Mouse (Mus musculus) liver, embryonic 11.5 days (tissue): ENCODE results near the gene Pprc1. TPM values are rescaled to one million over a fixed set of nuclear protein-coding genes. Genes with fewer than 3 reads are reported as not detected.

Experiments
- ATAC-seq: fragments of 200-750 bp; cut with Nextera tagmentation; replicated peaks from 2 replicates; pipeline ENCODE4 v1.8.0; 2017; ENCODE audit warnings: moderate number of reproducible peaks, mild to moderate bottlenecking, moderate TSS enrichment, moderate library complexity; ENCODE audit not compliant: low FRiP score
- DNase-seq: peaks from one replicate; pipeline ENCODE4 v3.0.0-alpha.2; 2017; ENCODE audit warnings: low spot score
- H3K27ac ChIP-seq: fragments of 300-500 bp; sonication (generic); 2 replicates; pipeline ENCODE4 v1.5.1; 2014; ENCODE audit warnings: mild to moderate bottlenecking, low read depth, low read length, control low read depth
- H3K27me3 ChIP-seq: fragments of 300-500 bp; sonication (generic); replicated peaks from 2 replicates; pipeline ENCODE4 v1.6.1; 2014; ENCODE audit warnings: low read length, mixed read lengths; ENCODE audit not compliant: control insufficient read depth, insufficient read depth
- H3K36me3 ChIP-seq: fragments of 300-500 bp; sonication (generic); 2 replicates; pipeline ENCODE4 v1.6.1; 2014; ENCODE audit warnings: mild to moderate bottlenecking, low read length, moderate library complexity, mixed read lengths; ENCODE audit not compliant: control insufficient read depth, insufficient read depth
- H3K4me1 ChIP-seq: fragments of 300-500 bp; sonication (generic); replicated peaks from 2 replicates; pipeline ENCODE4 v1.6.1; 2014; ENCODE audit warnings: low read length, mixed read lengths; ENCODE audit not compliant: control insufficient read depth, insufficient read depth
- H3K4me2 ChIP-seq: fragments of 300-500 bp; sonication (generic); 2 replicates; pipeline ENCODE4 v1.6.1; 2014; ENCODE audit warnings: mild to moderate bottlenecking, control low read depth, moderate library complexity
- H3K4me3 ChIP-seq: fragments of 300-500 bp; sonication (generic); 2 replicates; pipeline ENCODE4 v1.5.1; 2014; ENCODE audit warnings: low read depth, low read length, control low read depth
- H3K9ac ChIP-seq: fragments of 300-500 bp; sonication (generic); 2 replicates; pipeline ENCODE4 v1.6.1; 2014; ENCODE audit warnings: low read depth, low read length, control low read depth
- H3K9me3 ChIP-seq: fragments of 300-500 bp; sonication (generic); 2 replicates; pipeline ENCODE4 v1.6.1; 2016; ENCODE audit warnings: low read length, inconsistent platforms, mixed read lengths; ENCODE audit not compliant: control insufficient read depth
- WGBS: fragments of 180-500 bp; shearing (Covaris S2); extraction: QIAGEN DNeasy Blood & Tissue Kit; methylation state at CpG from one replicate; pipeline ENCODE4 v1.1.7; 2014; 5-methylcytosine and 5-hydroxymethylcytosine counted together
- polyA plus RNA-seq: library from polyadenylated mRNA; unstranded; fragments of >200 nt; fragmentation: Nextera tagmentation; extraction: Ambion mirVana; gene quantifications from 2 replicates; pipeline ENCODE4 v1.2.1, GENCODE M21; 2014

Gene Pprc1
- polyA plus RNA-seq, 1 experiment from 2014 or later, result 73.2 TPM

GRCm38 (mm10) chr19:46044993-46045695 is 458 bp downstream of the Pprc1 start, which contains the start of gene Ldb1:
Ldb1 (minus strand) TSS chr19:46045214.
- Histone ChIP-seq H3K27me3 (no peaks in the 10 kb centered on the region), H3K27ac (peak within 1 kb of the TSS; percentile 85), H3K4me3 (peak within 1 kb of the TSS; percentile 97), H3K4me1 (peaks cover 62% of the 10 kb centered on the region), H3K36me3 (no peaks in the 10 kb centered on the region), H3K4me2 (peak within 1 kb of the TSS; percentile 92), H3K9ac (peak within 1 kb of the TSS; percentile 96), H3K9me3 (no peaks in the 10 kb centered on the region)
- WGBS, result under 1% methylated on average over 82 of the region's 84 CpGs
- peak; percentile 72 for ATAC-seq
- peak; percentile 86 for DNase-seq

GRCm38 (mm10) chr19:46045696-46046311 is 1.1 kb downstream of the Pprc1 start:
- Histone ChIP-seq H3K4me3 (peak overlapping the region; percentile 97), H3K9ac (peak overlapping the region; percentile 96), H3K4me1 (peaks cover 56% of the 10 kb centered on the region), H3K27me3 (no peaks in the 10 kb centered on the region), H3K4me2 (peak overlapping the region; percentile 92), H3K9me3 (no peaks in the 10 kb centered on the region), H3K36me3 (no peaks in the 10 kb centered on the region), H3K27ac (peak overlapping the region; percentile 85)
- WGBS, result 2% methylated on average over 7 of the region's 7 CpGs
- DNase-seq (no peak), ATAC-seq (peak; percentile 32)

DNA sequence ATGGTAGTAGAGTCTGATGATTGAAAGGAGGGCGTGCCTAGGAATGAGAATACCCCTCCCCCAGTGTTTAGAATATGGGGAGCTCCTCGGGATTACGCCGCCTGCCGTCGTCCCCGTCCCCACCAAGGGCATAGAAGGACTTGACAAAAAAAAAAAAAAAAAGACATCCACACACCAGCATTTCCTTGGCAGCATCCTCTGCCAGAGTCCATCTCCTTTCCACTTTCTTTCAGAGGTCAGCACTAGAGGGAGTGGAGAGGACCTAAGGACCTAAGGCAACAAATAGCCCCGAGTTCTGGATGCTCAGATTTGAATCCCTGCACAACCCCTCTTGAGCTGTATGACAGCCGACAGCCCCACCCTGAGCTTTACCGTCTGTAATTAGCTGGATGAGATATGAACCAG is 1.9 kb downstream of the Pprc1 start:
- Histone ChIP-seq H3K27me3 (no peaks in the 10 kb centered on the region), H3K9me3 (no peaks in the 10 kb centered on the region), H3K4me2 (peak overlapping the region; percentile 92), H3K9ac (no peak overlapping the region), H3K27ac (peak overlapping the region; percentile 85), H3K4me3 (peak overlapping the region; percentile 97; the same call in 1 of the 2 replicates), H3K4me1 (peaks cover 48% of the 10 kb centered on the region), H3K36me3 (no peaks in the 10 kb centered on the region)
- no peak for DNase-seq
- 6% methylated on average over 10 of the region's 10 CpGs for WGBS
- no peak for ATAC-seq

DNA sequence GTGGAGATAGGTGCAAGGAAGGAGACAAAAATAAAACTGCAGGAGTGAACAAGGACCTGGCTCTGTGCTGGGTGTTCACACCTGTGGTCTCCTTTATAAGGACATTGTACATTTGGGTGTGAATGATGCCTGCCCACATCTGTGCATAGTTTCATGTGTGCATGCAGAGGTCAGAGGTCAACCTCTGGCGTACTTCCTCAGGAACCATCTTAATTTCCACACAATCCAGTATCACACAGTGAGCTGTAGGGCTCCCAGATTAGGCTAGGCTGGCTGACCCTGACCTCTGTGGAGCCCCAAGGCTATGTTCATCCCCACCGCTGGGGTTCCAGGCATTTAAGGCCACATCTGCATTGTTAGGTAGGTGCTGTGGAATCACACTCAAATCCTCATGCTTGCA is 2.7 kb downstream of the Pprc1 start:
- Histone ChIP-seq H3K4me2 (no peak overlapping the region), H3K27ac (no peak overlapping the region), H3K9me3 (no peaks in the 10 kb centered on the region), H3K27me3 (no peaks in the 10 kb centered on the region), H3K36me3 (no peaks in the 10 kb centered on the region), H3K4me3 (no peak overlapping the region), H3K4me1 (peaks cover 40% of the 10 kb centered on the region), H3K9ac (no peak overlapping the region)
- DNase-seq (no peak), ATAC-seq (no peak)
- 66% methylated on average over 2 of the region's 2 CpGs for WGBS

DNA sequence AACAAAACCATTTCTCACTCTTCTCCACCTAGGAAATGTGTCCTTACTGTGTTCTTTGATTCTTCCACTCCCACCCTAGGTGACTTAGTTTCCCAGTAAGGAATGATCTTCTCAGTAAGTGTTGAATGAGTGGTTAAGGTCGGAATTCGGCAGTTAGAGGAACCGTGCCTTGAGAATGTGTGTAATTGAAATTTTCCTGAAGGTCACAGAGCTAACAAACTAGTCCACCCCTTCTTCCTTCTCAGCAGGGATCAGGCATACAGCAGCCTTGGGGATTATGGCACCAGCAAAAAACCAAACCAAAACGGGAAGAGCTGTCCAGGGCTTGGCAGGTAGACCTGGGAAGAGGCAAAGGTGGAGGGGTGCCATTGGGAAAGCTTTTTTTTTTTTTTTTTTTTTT is 4.4 kb downstream of the Pprc1 start:
- DNase-seq (no peak), ATAC-seq (no peak)
- no peak overlapping the region for H3K9ac ChIP-seq
- 75% methylated on average over 4 of the region's 4 CpGs for WGBS
- no peak overlapping the region for H3K4me2 ChIP-seq
- H3K27me3 ChIP-seq, result no peaks in the 10 kb centered on the region
- H3K27ac ChIP-seq, result no peak overlapping the region
- peaks cover 24% of the 10 kb centered on the region for H3K4me1 ChIP-seq
- H3K9me3 ChIP-seq, result no peaks in the 10 kb centered on the region
- H3K4me3 ChIP-seq, result no peak overlapping the region
- H3K36me3 ChIP-seq, result no peaks in the 10 kb centered on the region

- DNase-seq (no peak), ATAC-seq (no peak)
- no peak overlapping the region for H3K27ac ChIP-seq
- H3K9me3 ChIP-seq, result no peaks in the 10 kb centered on the region
- no peak overlapping the region for H3K9ac ChIP-seq
- H3K4me3 ChIP-seq, result no peak overlapping the region
- WGBS, result 48% methylated on average over 2 of the region's 2 CpGs
- H3K27me3 ChIP-seq, result no peaks in the 10 kb centered on the region
- no peaks in the 10 kb centered on the region for H3K36me3 ChIP-seq
- peaks cover 21% of the 10 kb centered on the region for H3K4me1 ChIP-seq
- H3K4me2 ChIP-seq, result no peak overlapping the region
Observed at GRCm38 (mm10) chr19:46050462-46050861, 5.8 kb downstream of the Pprc1 start.

DNA sequence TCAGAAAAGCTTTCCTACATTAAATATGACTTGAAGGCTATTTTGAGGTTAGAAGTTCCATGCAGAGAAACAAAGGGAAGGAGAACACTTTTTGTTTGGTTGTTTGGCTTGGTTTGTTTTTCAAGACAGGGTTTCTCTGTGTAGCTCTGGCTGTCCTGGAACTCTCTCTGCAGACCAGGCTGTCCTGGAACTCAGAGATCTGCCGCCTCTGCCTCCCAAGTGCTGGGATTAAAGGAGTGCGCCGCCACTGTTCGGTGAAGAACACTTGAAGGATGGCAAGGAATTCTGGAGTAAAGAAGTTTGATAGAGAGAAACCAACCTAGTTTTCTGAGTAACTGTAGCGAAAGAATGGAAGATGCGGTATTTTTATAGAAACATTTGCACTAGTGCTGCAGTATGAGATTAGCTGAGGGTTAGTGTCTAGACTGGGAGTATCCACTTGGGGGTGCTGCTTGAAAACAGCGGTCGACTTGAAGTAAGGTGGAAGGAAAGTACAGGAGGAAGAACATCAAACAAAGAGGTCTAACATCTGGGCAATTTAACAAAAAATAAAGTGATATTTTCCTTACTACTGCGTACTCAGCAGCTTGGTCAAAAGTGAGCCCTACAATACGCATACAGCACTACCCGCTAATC is 11.2 kb downstream of the Pprc1 start:
- WGBS, result 2% methylated on average over 11 of the region's 11 CpGs
- ATAC-seq (peak; percentile 76), DNase-seq (no peak)
- Histone ChIP-seq H3K4me3 (peak overlapping the region; percentile 98), H3K27me3 (no peaks in the 10 kb centered on the region), H3K4me2 (peak overlapping the region; percentile 72), H3K36me3 (no peaks in the 10 kb centered on the region), H3K27ac (no peak overlapping the region), H3K4me1 (peaks cover 28% of the 10 kb centered on the region), H3K9ac (peak overlapping the region; percentile 95), H3K9me3 (no peaks in the 10 kb centered on the region)

DNA sequence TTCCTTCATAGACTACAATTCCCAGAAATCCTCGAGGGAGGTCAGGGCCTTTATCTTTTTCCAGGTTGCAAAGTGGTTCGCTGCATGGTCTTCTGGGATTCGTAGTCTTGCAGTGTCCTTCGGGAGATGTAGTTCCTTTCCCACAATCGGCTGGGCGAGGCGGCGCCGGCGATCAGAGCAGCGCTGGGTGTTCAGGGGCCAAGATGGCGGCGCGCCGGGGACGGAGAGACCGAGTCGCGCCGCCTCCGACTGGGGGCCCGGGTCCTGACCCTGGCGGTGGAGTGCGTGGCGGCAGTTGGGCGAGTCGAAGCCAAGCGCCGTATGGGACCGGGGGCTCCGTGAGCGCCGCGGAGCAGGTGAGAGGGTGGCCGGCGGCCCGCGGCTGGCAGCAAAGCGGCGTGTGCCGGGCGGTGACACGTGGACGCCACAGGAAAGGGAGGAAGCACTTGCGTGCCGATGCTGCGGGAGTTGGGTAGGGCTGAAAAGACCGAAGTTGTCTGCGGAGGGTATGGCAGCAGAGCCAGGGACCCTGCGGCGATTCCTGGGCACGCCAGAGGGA is 11.8 kb downstream of the Pprc1 start:
- Histone ChIP-seq H3K4me2 (peak overlapping the region; percentile 72), H3K27me3 (no peaks in the 10 kb centered on the region), H3K9ac (peak overlapping the region; percentile 95), H3K9me3 (no peaks in the 10 kb centered on the region), H3K27ac (peak overlapping the region; percentile 96), H3K4me1 (peaks cover 32% of the 10 kb centered on the region), H3K4me3 (peak overlapping the region; percentile 98), H3K36me3 (peaks cover 2% of the 10 kb centered on the region; the same call in 1 of the 2 replicates)
- WGBS, result under 1% methylated on average over 52 of the region's 52 CpGs
- ATAC-seq, result peak; percentile 89
- DNase-seq, result peak; percentile 93
